Mouse (Mus musculus): ENCODE results near the gene Lrrc30.

Lrrc30 gene

GRCm38 (mm10) chr17:67583422-67583821 lies 49.1 kb downstream of the Lrrc30 start:
- DNase-seq (ENCODE audit: low spot score): no peak

GRCm38 (mm10) chr17:67582681-67583356 lies 49.7 kb downstream of the Lrrc30 start:
- DNase-seq (ENCODE audit: low spot score): no peak

GRCm38 (mm10) chr17:67581839-67582238 lies 50.7 kb downstream of the Lrrc30 start:
- DNase-seq (ENCODE audit: low spot score): no peak

All from testis, postnatal 14 days (tissue).